In the genomic region with DNA sequence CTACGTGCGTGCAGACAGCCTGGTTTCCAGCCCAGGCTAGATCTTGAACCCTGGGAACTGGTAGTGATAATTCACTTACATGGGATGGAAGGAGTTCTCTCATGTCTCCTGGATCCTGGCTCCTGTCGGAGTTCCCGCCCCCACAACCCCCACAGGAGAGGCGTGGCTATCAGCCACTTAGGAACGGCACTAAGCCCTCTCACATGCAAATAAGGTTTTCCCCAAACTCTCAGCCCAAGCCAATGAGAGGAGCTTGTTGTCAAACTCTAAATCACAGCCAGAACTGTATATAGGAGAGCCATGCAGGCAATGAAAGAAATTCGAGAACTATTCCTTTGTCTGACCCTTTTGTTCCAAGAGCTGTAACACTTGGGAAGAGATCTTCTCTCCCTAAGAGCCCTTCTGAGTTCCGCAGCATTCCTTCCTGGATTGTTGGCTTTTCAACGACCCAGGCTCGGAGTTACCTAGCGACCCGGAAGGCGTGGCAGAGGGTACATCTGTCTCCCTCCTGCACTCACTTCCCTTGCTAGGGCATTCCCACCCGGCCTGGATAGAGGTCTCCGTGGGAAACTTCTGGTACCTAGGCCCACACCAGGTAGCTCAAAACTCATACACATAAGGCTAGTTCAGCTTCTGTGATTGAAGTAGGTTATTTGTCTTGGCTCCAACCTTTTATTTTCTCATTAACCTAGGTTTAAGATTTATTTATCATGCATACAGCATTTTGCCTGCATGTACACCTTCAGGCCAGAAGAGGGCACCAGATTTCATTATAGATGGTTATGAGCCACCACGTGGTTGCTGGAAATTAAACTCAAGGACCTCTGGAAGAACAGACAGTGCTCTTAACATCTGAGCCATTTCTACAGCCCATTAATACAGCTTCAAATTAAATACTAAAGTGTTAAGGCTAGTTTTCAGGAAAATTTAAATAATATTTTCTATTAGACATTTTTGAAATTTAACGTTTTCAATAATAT, we compare ENCODE assay signal across 8 mouse cellular contexts. TPM values are rescaled to one million over a fixed set of nuclear protein-coding genes. Genes with fewer than 3 reads are reported as not detected.
DNase-seq lines count a peak whose midpoint lies in the region; ATAC-seq lines count a peak whose summit lies in the region.

No protein-coding gene starts in this region.

- no peak for DNase-seq in cerebellum, postnatal 4 days (ENCODE audit: low spot score in 2 of 2)
- peak; percentile 31 for DNase-seq in hindbrain, embryonic 14.5 days (ENCODE audit: low spot score)
- DNase-seq in lung, postnatal 10 days, result peak; percentile 16
- DNase-seq in urinary bladder, postnatal 36 days (ENCODE audit: low spot score in 2 of 2), result no peak
- DNase-seq in spleen, postnatal 10 days (ENCODE audit: low spot score in 2 of 2), result no peak
- DNase-seq in cerebellum, adult 18-20 months, result no peak

- no peaks in the 10 kb centered on the region for H3K27me3 ChIP-seq in hindbrain, embryonic 14.5 days (ENCODE audit: control insufficient read depth, insufficient read depth, low read length)

- WGBS in hindbrain, embryonic 14.5 days, result 11% methylated on average over 17 of the region's 17 CpGs

- H3K4me3 ChIP-seq in hindbrain, embryonic 14.5 days (replicated peaks; ENCODE audit: low read length), result peak overlapping the region; percentile 18

- peaks cover 3% of the 10 kb centered on the region; the same call in 1 of the 2 replicates for H3K4me1 ChIP-seq in hindbrain, embryonic 14.5 days (replicated peaks; ENCODE audit: control insufficient read depth, insufficient read depth, low read length)

- ATAC-seq in cerebellum, adult (ENCODE audit: insufficient number of reproducible peaks, low FRiP score, low TSS enrichment), result peak; percentile 20; the same call in 1 of the 2 replicates
- 0 out of 2 replicates have a peak, but pooled peaks have one; percentile 36 for ATAC-seq in common myeloid progenitor, adult 5-6 weeks (replicated peaks; ENCODE audit: low read depth, poor library complexity, severe bottlenecking)
- peak; percentile 75; the same call in 1 of the 2 replicates for ATAC-seq in hindbrain, embryonic 14.5 days (ENCODE audit: low FRiP score)

- no peaks in the 10 kb centered on the region for H3K9me3 ChIP-seq in hindbrain, embryonic 14.5 days (ENCODE audit: control insufficient read depth, low read length)

- 0 out of 2 replicates have a peak overlapping the region, but pooled peaks have one; percentile 13 for H3K9ac ChIP-seq in hindbrain, embryonic 14.5 days

- H3K4me2 ChIP-seq in hindbrain, embryonic 14.5 days (replicated peaks), result peak overlapping the region; percentile 48

- no peak overlapping the region for H3K27ac ChIP-seq in hindbrain, embryonic 14.5 days

- H3K36me3 ChIP-seq in hindbrain, embryonic 14.5 days (replicated peaks; ENCODE audit: control insufficient read depth, insufficient read depth), result no peaks in the 10 kb centered on the region

RNA-seq across cellular contexts. Expression of a gene that starts 46.3 kb away (rescaled TPM):
- not detected in 2 replicates for total RNA-seq in common myeloid progenitor, adult 5-6 weeks (2017)
- polyA plus RNA-seq in hindbrain, embryonic 14.5 days (2014; fragmentation: Nextera tagmentation; extraction: Ambion mirVana), result 28.3 and 29.0 TPM in 2 replicates

Comparison
In these comparisons a context has a peak if more than half of its experiments do, and no peak if none do; other contexts are left out.
1. ATAC-seq: peak in every context shown above with its lines; median percentile 75 in hindbrain, embryonic 14.5 days; 36 in common myeloid progenitor, adult 5-6 weeks; 20 in cerebellum, adult.
2. DNase-seq: peak in hindbrain, embryonic 14.5 days (single experiment) and lung, postnatal 10 days (single experiment); none in cerebellum, postnatal 4 days (0 of 2), urinary bladder, postnatal 36 days (0 of 2), spleen, postnatal 10 days (0 of 2) and cerebellum, adult 18-20 months (0 of 2).